Mouse (Mus musculus) olfactory bulb, adult 2 months (tissue): ENCODE data around the gene Ifrd2.

ENCODE experiments used
- CTCF ChIP-seq: fragments of 200-500 bp; IDR thresholded peaks from 2 replicates; pipeline ENCODE4 v1.5.1; 2012; ENCODE audit warnings: low read depth, mild to moderate bottlenecking, low read length, moderate library complexity; ENCODE audit not compliant: insufficient read depth
- POLR2A ChIP-seq: fragments of 200-500 bp; IDR thresholded peaks from 2 replicates; pipeline ENCODE4 v1.6.1; 2012; ENCODE audit warnings: mild to moderate bottlenecking, low read depth, low read length, moderate library complexity; ENCODE audit not compliant: insufficient read depth

- TF ChIP-seq CTCF: no peak
- no peak for TF ChIP-seq POLR2A
These were observed 45.1 kb upstream of the Ifrd2 start for GRCm38 (mm10) chr9:107542352-107542686.
